Mouse (Mus musculus) CH12.LX (cell line): Measurements from ENCODE around the gene Dnajc7. TPM values are rescaled to one million over a fixed set of nuclear protein-coding genes. Genes with fewer than 3 reads are reported as not detected.

Source experiments
- DNase-seq: peaks from one replicate; pipeline ENCODE4 v3.0.0-alpha.2; 2013; ENCODE audit errors: extremely low read depth
- H3K27ac ChIP-seq: 2 replicates; pipeline ENCODE4 v1.5.1; 2012; ENCODE audit warnings: low read depth, mild to moderate bottlenecking, control low read depth, moderate library complexity; ENCODE audit not compliant: insufficient read depth
- H3K27me3 ChIP-seq: replicated peaks from 2 replicates; pipeline ENCODE3; 2012; ENCODE audit warnings: inconsistent platforms
- H3K36me3 ChIP-seq, 2 experiments: replicated peaks in 1 of 2; 2 replicates each; pipeline versions ENCODE3 to v1.6.1; 2012; ENCODE audit warnings: inconsistent platforms in 1 of 2, low read length in 1 of 2, mild to moderate bottlenecking in 1 of 2, mixed read lengths in 1 of 2, moderate library complexity in 1 of 2; ENCODE audit not compliant: control insufficient read depth in 1 of 2, insufficient read depth in 1 of 2
- H3K4me1 ChIP-seq, 2 experiments: 2 replicates each; pipeline ENCODE4 v1.6.1; 2012; ENCODE audit warnings: inconsistent platforms in 1 of 2, moderate library complexity in 1 of 2; ENCODE audit not compliant: insufficient read depth in 2 of 2, control insufficient read depth in 1 of 2
- H3K4me2 ChIP-seq: 2 replicates; pipeline ENCODE4 v1.6.1; 2012; ENCODE audit warnings: low read depth, mild to moderate bottlenecking, control low read depth; ENCODE audit not compliant: poor library complexity, insufficient read depth, severe bottlenecking
- H3K4me3 ChIP-seq, 3 experiments: fragments of 150-350 bp in 1 of 3; sonication (generic) in 1 of 3; replicated peaks in 1 of 3; 2 replicates each; pipeline versions ENCODE3 to v1.5.1; 2011 to 2012; ENCODE audit warnings: low read depth in 2 of 3, low read length in 2 of 3, mild to moderate bottlenecking in 2 of 3, moderate library complexity in 2 of 3, control low read depth in 1 of 3, improper control_type of control experiment in 1 of 3, inconsistent platforms in 1 of 3, mixed read lengths in 1 of 3; ENCODE audit not compliant: poor library complexity in 1 of 3
- H3K79me2 ChIP-seq: replicated peaks from 2 replicates; pipeline ENCODE4 v1.6.1; 2012; ENCODE audit warnings: mild to moderate bottlenecking, moderate library complexity; ENCODE audit not compliant: control insufficient read depth, poor library complexity, insufficient read depth, severe bottlenecking; ENCODE audit errors: extremely low read depth
- H3K9ac ChIP-seq: 2 replicates; pipeline ENCODE4 v1.6.1; 2012; ENCODE audit warnings: low read depth, mild to moderate bottlenecking, control low read depth, moderate library complexity; ENCODE audit not compliant: insufficient read depth
- H3K9me3 ChIP-seq: replicated peaks from 2 replicates; pipeline ENCODE3; 2012; ENCODE audit warnings: low read length, inconsistent platforms, mixed read lengths
- CHD2 ChIP-seq: IDR thresholded peaks from 2 replicates; pipeline ENCODE4 v1.6.1; 2011; ENCODE audit warnings: low read length, improper control_type of control experiment
- E2F4 ChIP-seq: IDR thresholded peaks from 2 replicates; pipeline ENCODE4 v1.6.1; 2011; ENCODE audit warnings: low read depth, low read length, improper control_type of control experiment; ENCODE audit not compliant: insufficient replicate concordance
- ELF1 ChIP-seq: IDR thresholded peaks from 2 replicates; pipeline ENCODE4 v1.6.1; 2014; ENCODE audit warnings: low read depth, mild to moderate bottlenecking, inconsistent platforms, low read length, improper control_type of control experiment
- EP300 ChIP-seq: IDR thresholded peaks from 2 replicates; pipeline ENCODE4 v1.6.1; 2011; ENCODE audit warnings: low read length, improper control_type of control experiment
- ETS1 ChIP-seq: conservative IDR thresholded peaks from 2 replicates; pipeline ENCODE4 v1.6.1; 2012; ENCODE audit warnings: low read depth, mild to moderate bottlenecking, inconsistent platforms, low read length, improper control_type of control experiment, moderate library complexity
- GABPA ChIP-seq: IDR thresholded peaks from 2 replicates; pipeline ENCODE4 v1.6.1; 2012; ENCODE audit warnings: low read depth, low read length, improper control_type of control experiment, inconsistent platforms; ENCODE audit not compliant: insufficient replicate concordance
- IRF4 ChIP-seq: IDR thresholded peaks from 2 replicates; pipeline ENCODE4 v1.6.1; 2014; ENCODE audit warnings: low read depth, mild to moderate bottlenecking, inconsistent platforms, low read length, improper control_type of control experiment
- JUN ChIP-seq: IDR thresholded peaks from 2 replicates; pipeline ENCODE4 v1.6.1; 2011; ENCODE audit warnings: low read depth, mild to moderate bottlenecking, low read length, improper control_type of control experiment, moderate library complexity; ENCODE audit not compliant: insufficient read depth
- JUND ChIP-seq: conservative IDR thresholded peaks from 2 replicates; pipeline ENCODE4 v1.6.1; 2011; ENCODE audit warnings: low read depth, low read length, improper control_type of control experiment
- MAFK ChIP-seq: IDR thresholded peaks from 2 replicates; pipeline ENCODE4 v1.6.1; 2011; ENCODE audit warnings: low read length, improper control_type of control experiment; ENCODE audit not compliant: insufficient replicate concordance
- MAZ ChIP-seq: IDR thresholded peaks from 2 replicates; pipeline ENCODE4 v1.6.1; 2012; ENCODE audit warnings: low read depth, mild to moderate bottlenecking, inconsistent platforms, low read length, improper control_type of control experiment, moderate library complexity
- MEF2A ChIP-seq: IDR thresholded peaks from 2 replicates; pipeline ENCODE4 v1.6.1; 2014; ENCODE audit warnings: low read depth, mild to moderate bottlenecking, inconsistent platforms, low read length, improper control_type of control experiment, borderline replicate concordance
- MXI1 ChIP-seq: IDR thresholded peaks from 2 replicates; pipeline ENCODE4 v1.6.1; 2011; ENCODE audit warnings: mild to moderate bottlenecking, low read depth, low read length, improper control_type of control experiment
- MYC ChIP-seq: IDR thresholded peaks from 2 replicates; pipeline ENCODE4 v1.6.1; 2011; ENCODE audit warnings: low read depth, mild to moderate bottlenecking, improper control_type of control experiment, low read length
- NRF1 ChIP-seq: IDR thresholded peaks from 2 replicates; pipeline ENCODE4 v1.6.1; 2014; ENCODE audit warnings: low read depth, mild to moderate bottlenecking, inconsistent platforms, low read length, improper control_type of control experiment, moderate library complexity
- POLR2A ChIP-seq: IDR thresholded peaks from 2 replicates; pipeline ENCODE4 v1.6.1; 2011; ENCODE audit warnings: low read depth, mild to moderate bottlenecking, improper control_type of control experiment, low read length
- POLR2AphosphoS2 ChIP-seq: IDR thresholded peaks from 2 replicates; pipeline ENCODE4 v1.6.1; 2011; ENCODE audit warnings: low read depth, low read length, improper control_type of control experiment
- RAD21 ChIP-seq: IDR thresholded peaks from 2 replicates; pipeline ENCODE4 v1.6.1; 2011; ENCODE audit warnings: low read depth, mild to moderate bottlenecking, low read length, improper control_type of control experiment, moderate library complexity
- SIN3A ChIP-seq: IDR thresholded peaks from 2 replicates; pipeline ENCODE4 v1.6.1; 2012; ENCODE audit warnings: low read length, improper control_type of control experiment, inconsistent platforms
- SMC3 ChIP-seq: IDR thresholded peaks from 2 replicates; pipeline ENCODE4 v1.6.1; 2011; ENCODE audit warnings: low read depth, low read length, improper control_type of control experiment
- TCF12 ChIP-seq: IDR thresholded peaks from 2 replicates; pipeline ENCODE4 v1.6.1; 2014; ENCODE audit warnings: low read depth, mild to moderate bottlenecking, inconsistent platforms, low read length, improper control_type of control experiment
- UBTF ChIP-seq: IDR thresholded peaks from 2 replicates; pipeline ENCODE4 v1.6.1; 2012; ENCODE audit warnings: low read depth, mild to moderate bottlenecking, inconsistent platforms, low read length, improper control_type of control experiment, moderate library complexity
- ZMIZ1 ChIP-seq: IDR thresholded peaks from 2 replicates; pipeline ENCODE4 v1.6.1; 2012; ENCODE audit warnings: low read depth, mild to moderate bottlenecking, inconsistent platforms, low read length, improper control_type of control experiment
- dilution Hi-C: fragments of 300-500 bp; cut with MboI; formaldehyde crosslinking; loops from 2 replicates; pipeline ENCODE4 v1.14.3; 2020; ENCODE audit warnings: low sequenced_read_pairs; ENCODE audit not compliant: extremely low pct_unique_long_range_greater_than_20kb, extremely low pct_ligation_motif_present
- in situ Hi-C: fragments of 300-500 bp; cut with MboI; formaldehyde crosslinking; loops from 3 replicates; pipeline ENCODE4 v1.14.3; 2019; ENCODE audit warnings: low sequenced_read_pairs, low pct_ligation_motif_present, low pct_unique_long_range_greater_than_20kb, mixed read lengths
- polyA plus RNA-seq: library from polyadenylated mRNA; unstranded; fragments of >175 nt; gene quantifications from 2 replicates; pipeline ENCODE4 v1.2.1, GENCODE M21; 2012; ENCODE audit warnings: low read depth; ENCODE audit not compliant: insufficient read length
- total RNA-seq, 2 experiments: library from RNA; depleted of rRNA; stranded (reverse); fragments of 300-350 nt in 1 of 2; fragments of >200 nt in 1 of 2; gene quantifications; 2 replicates each; pipeline ENCODE4 v1.2.3; 2012 to 2014

Dnajc7 gene
- total and polyA plus RNA-seq, 3 experiments, result 123 to 455 (median 249) TPM

DNA sequence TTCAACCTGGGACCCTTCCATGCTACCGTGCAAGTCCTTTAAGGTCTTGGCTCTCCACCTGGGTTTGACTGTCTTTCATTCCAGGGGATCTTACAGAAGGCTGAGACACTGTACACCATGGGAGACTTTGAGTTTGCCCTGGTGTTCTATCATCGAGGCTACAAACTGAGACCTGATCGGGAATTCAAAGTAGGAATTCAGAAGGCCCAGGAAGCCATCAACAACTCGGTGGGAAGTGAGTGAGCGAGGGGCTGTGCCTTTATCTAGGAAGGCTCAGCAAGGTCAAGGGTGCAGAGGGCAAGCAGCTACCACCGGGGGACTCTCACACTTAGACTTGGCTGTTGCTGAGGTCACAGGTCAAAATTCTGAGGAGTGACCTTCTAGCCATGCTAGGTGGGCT, 69.9 kb downstream of the Dnajc7 start:
- DNase-seq, result no peak
- no peaks in the 10 kb centered on the region for H3K9me3 ChIP-seq
- no peaks in the 10 kb centered on the region for H3K36me3 ChIP-seq
- TF ChIP-seq POLR2AphosphoS2 (no peak), MYC (no peak), RAD21 (no peak), JUN (no peak)
- TF ChIP-seq, all 38 proteins: peak for 0
- Histone ChIP-seq H3K9ac (no peak overlapping the region), H3K4me2 (no peak overlapping the region), H3K79me2 (no peaks in the 10 kb centered on the region), H3K27me3 (peaks cover 2% of the 10 kb centered on the region), H3K4me3 (no peak overlapping the region), H3K4me1 (peaks cover 15 to 33% of the 10 kb centered on the region in 2 experiments), H3K27ac (no peak overlapping the region)
- in situ Hi-C loops, result no loop called here
- dilution Hi-C loops, result no loop called here

DNA sequence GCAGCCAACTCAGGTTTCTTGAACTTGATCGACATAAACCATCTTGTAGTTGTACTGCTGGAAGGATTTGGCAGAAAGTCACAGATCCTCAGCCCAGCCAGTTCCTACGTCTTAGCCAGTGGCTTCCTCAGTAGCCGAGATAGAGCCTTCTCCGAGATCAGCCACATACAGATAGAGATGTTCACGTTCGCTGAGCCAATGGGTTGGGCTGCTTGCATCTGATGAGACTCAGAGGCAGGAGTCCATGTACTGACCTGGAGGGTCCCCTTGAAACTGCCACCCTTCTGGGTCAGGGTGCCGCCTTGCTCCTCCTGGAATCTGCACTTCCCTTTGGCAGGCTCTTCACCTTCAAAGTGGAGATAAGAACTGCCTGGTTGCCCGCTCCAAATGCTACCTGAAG, 70.5 kb downstream of the Dnajc7 start:
- Histone ChIP-seq H3K4me3 (no peak overlapping the region), H3K36me3 (no peaks in the 10 kb centered on the region)
- TF ChIP-seq POLR2A, result no peak
- TF ChIP-seq SMC3, result no peak
- no peak for TF ChIP-seq MAZ
- TF ChIP-seq EP300, result no peak
- TF ChIP-seq ELF1, result no peak
- no peak for TF ChIP-seq SIN3A
- no peak for TF ChIP-seq TCF12
- no peak for TF ChIP-seq E2F4
- no peak for TF ChIP-seq IRF4
- no peak for TF ChIP-seq NRF1
- TF ChIP-seq POLR2AphosphoS2, result no peak
- TF ChIP-seq GABPA, result no peak
- TF ChIP-seq ZMIZ1, result no peak
- TF ChIP-seq MEF2A, result no peak
- no peak for TF ChIP-seq UBTF
- no peak for TF ChIP-seq ETS1
- TF ChIP-seq MXI1, result no peak
- no peak for TF ChIP-seq MAFK
- no peak for TF ChIP-seq CHD2
- no peak for TF ChIP-seq JUND
- TF ChIP-seq, all 38 proteins: peak for 0
- Histone ChIP-seq H3K4me1 (peaks cover 20 to 39% of the 10 kb centered on the region in 2 experiments), H3K27me3 (peaks cover 2% of the 10 kb centered on the region), H3K4me2 (no peak overlapping the region), H3K9ac (no peak overlapping the region), H3K9me3 (no peaks in the 10 kb centered on the region), H3K79me2 (no peaks in the 10 kb centered on the region), H3K27ac (no peak overlapping the region)
- no peak for DNase-seq
- in situ Hi-C loops (no loop called here), dilution Hi-C loops (no loop called here)
